Mouse (Mus musculus) hindbrain, postnatal 0 days (tissue): ENCODE measurements at regions not wholly inside any gene's neighbourhood (a gene's known extent, or its start where the extent isn't known, plus 50 kb on each side); places are given as distances from the start of the nearest gene placed in this dataset.

Experiments used
- ATAC-seq: fragments of 200-750 bp; cut with Nextera tagmentation; 2 replicates; pipeline ENCODE4 v1.8.0; 2017; ENCODE audit warnings: mild to moderate bottlenecking, moderate TSS enrichment, moderate library complexity
- DNase-seq: peaks from one replicate; pipeline ENCODE4 v3.0.0-alpha.2; 2015; ENCODE audit warnings: low spot score
- H3K27ac ChIP-seq: fragments of 300-500 bp; sonication (generic); 2 replicates; pipeline ENCODE4 v1.5.1; 2014; ENCODE audit warnings: mild to moderate bottlenecking
- H3K27me3 ChIP-seq: fragments of 300-500 bp; sonication (generic); 2 replicates; pipeline ENCODE4 v1.6.1; 2014; ENCODE audit warnings: low read length, mixed read lengths; ENCODE audit not compliant: insufficient read depth
- H3K36me3 ChIP-seq: fragments of 300-500 bp; sonication (generic); 2 replicates; pipeline ENCODE4 v1.6.1; 2014; ENCODE audit warnings: low read length, mixed read lengths; ENCODE audit not compliant: insufficient read depth
- H3K4me1 ChIP-seq: fragments of 300-500 bp; sonication (generic); 2 replicates; pipeline ENCODE4 v1.6.1; 2014; ENCODE audit warnings: antibody characterized with exemption, low read length, mixed read lengths; ENCODE audit not compliant: insufficient read depth
- H3K4me2 ChIP-seq: fragments of 300-500 bp; sonication (generic); 2 replicates; pipeline ENCODE4 v1.6.1; 2014; ENCODE audit warnings: low read depth, mild to moderate bottlenecking, low read length, moderate library complexity, mixed read lengths
- H3K4me3 ChIP-seq: fragments of 300-500 bp; sonication (generic); 2 replicates; pipeline ENCODE4 v1.5.1; 2014; ENCODE audit warnings: low read length
- H3K9ac ChIP-seq: fragments of 300-500 bp; sonication (generic); replicated peaks from 2 replicates; pipeline ENCODE4 v1.6.1; 2014; ENCODE audit warnings: mild to moderate bottlenecking, low read length, moderate library complexity, mixed read lengths
- H3K9me3 ChIP-seq: fragments of 300-500 bp; sonication (generic); 2 replicates; pipeline ENCODE4 v1.6.1; 2016; ENCODE audit warnings: low read length, mixed read lengths
- CTCF ChIP-seq: IDR thresholded peaks from 2 replicates; pipeline ENCODE4 v1.5.1; 2016; ENCODE audit warnings: antibody characterized with exemption, control low read depth, low read depth
- WGBS: fragments of 180-500 bp; shearing (Covaris S2); extraction: QIAGEN DNeasy Blood & Tissue Kit; methylation state at CpG from one replicate; pipeline ENCODE4 v1.1.7; 2014; 5-methylcytosine and 5-hydroxymethylcytosine counted together

GRCm38 (mm10) chr16:77464623-77465022, 137.3 kb downstream of the Gm11146 start:
- ATAC-seq = no peak
- Histone ChIP-seq H3K4me3 (no peak overlapping the region), H3K9me3 (no peaks in the 10 kb centered on the region), H3K9ac (no peak overlapping the region), H3K36me3 (no peaks in the 10 kb centered on the region), H3K27ac (no peak overlapping the region), H3K4me1 (no peaks in the 10 kb centered on the region), H3K27me3 (no peaks in the 10 kb centered on the region), H3K4me2 (no peak overlapping the region)
- no peak for DNase-seq
- WGBS = 45% methylated on average over 6 of the region's 6 CpGs
- TF ChIP-seq CTCF = no peak

- ATAC-seq = no peak
- no peak for TF ChIP-seq CTCF
Measured at GRCm38 (mm10) chr16:77461922-77462321, 140.0 kb downstream of the Gm11146 start.

GRCm38 (mm10) chr16:77461459-77461858, 140.4 kb downstream of the Gm11146 start:
- Histone ChIP-seq H3K27me3 (no peaks in the 10 kb centered on the region), H3K9me3 (no peaks in the 10 kb centered on the region), H3K27ac (no peak overlapping the region), H3K4me1 (no peaks in the 10 kb centered on the region), H3K4me3 (no peak overlapping the region), H3K4me2 (no peak overlapping the region), H3K36me3 (no peaks in the 10 kb centered on the region), H3K9ac (no peak overlapping the region)
- ATAC-seq (no peak), DNase-seq (peak; percentile 12)
- WGBS = 32% methylated on average over 1 of the region's 1 CpGs
- TF ChIP-seq CTCF = no peak

More at GRCm38 (mm10) chr16:77461922-77462321, 140.0 kb downstream of the Gm11146 start:
- H3K9me3 ChIP-seq = no peaks in the 10 kb centered on the region
- H3K4me1 ChIP-seq = no peaks in the 10 kb centered on the region
- WGBS = 53% methylated on average over 3 of the region's 3 CpGs
- DNase-seq = no peak
- H3K27me3 ChIP-seq = no peaks in the 10 kb centered on the region
- no peaks in the 10 kb centered on the region for H3K36me3 ChIP-seq
- no peak overlapping the region for H3K4me3 ChIP-seq
- no peak overlapping the region for H3K4me2 ChIP-seq
- H3K9ac ChIP-seq = no peak overlapping the region
- H3K27ac ChIP-seq = no peak overlapping the region

- Histone ChIP-seq H3K4me2 (no peak overlapping the region), H3K27ac (no peak overlapping the region), H3K9me3 (no peaks in the 10 kb centered on the region), H3K4me1 (no peaks in the 10 kb centered on the region), H3K36me3 (no peaks in the 10 kb centered on the region), H3K9ac (no peak overlapping the region), H3K4me3 (no peak overlapping the region), H3K27me3 (no peaks in the 10 kb centered on the region)
- no peak for TF ChIP-seq CTCF
- WGBS = 34% methylated on average over 2 of the region's 2 CpGs
- ATAC-seq = no peak
- DNase-seq = peak; percentile 23
Measured at GRCm38 (mm10) chr16:77459651-77460050, 142.2 kb downstream of the Gm11146 start.

- 93% methylated on average over 6 of the region's 6 CpGs for WGBS
- no peaks in the 10 kb centered on the region for H3K36me3 ChIP-seq
- no peak for TF ChIP-seq CTCF
- no peak overlapping the region for H3K27ac ChIP-seq
- H3K9me3 ChIP-seq = no peaks in the 10 kb centered on the region
- H3K9ac ChIP-seq = no peak overlapping the region
- no peaks in the 10 kb centered on the region for H3K27me3 ChIP-seq
- ATAC-seq (no peak), DNase-seq (no peak)
- no peak overlapping the region for H3K4me3 ChIP-seq
- H3K4me1 ChIP-seq = no peaks in the 10 kb centered on the region; the same call in 1 of the 2 replicates
- no peak overlapping the region for H3K4me2 ChIP-seq
Measured at GRCm38 (mm10) chr16:77444647-77445046, 157.2 kb downstream of the Gm11146 start.

GRCm38 (mm10) chr16:77444006-77444405, 157.9 kb downstream of the Gm11146 start:
- H3K27ac ChIP-seq = no peak overlapping the region

GRCm38 (mm10) chr16:77443318-77443717, 158.6 kb downstream of the Gm11146 start:
- Histone ChIP-seq H3K27me3 (no peaks in the 10 kb centered on the region), H3K4me2 (no peak overlapping the region), H3K36me3 (no peaks in the 10 kb centered on the region), H3K4me1 (no peaks in the 10 kb centered on the region; the same call in 1 of the 2 replicates), H3K9ac (no peak overlapping the region), H3K27ac (no peak overlapping the region), H3K4me3 (no peak overlapping the region), H3K9me3 (no peaks in the 10 kb centered on the region)
- ATAC-seq = no peak
- no peak for TF ChIP-seq CTCF
- 79% methylated on average over 5 of the region's 5 CpGs for WGBS
- no peak for DNase-seq

More at GRCm38 (mm10) chr16:77444006-77444405, 157.9 kb downstream of the Gm11146 start:
- peak; percentile 94 for DNase-seq
- H3K9me3 ChIP-seq = no peaks in the 10 kb centered on the region
- peak; percentile 84 for ATAC-seq
- no peaks in the 10 kb centered on the region for H3K27me3 ChIP-seq
- H3K9ac ChIP-seq = no peak overlapping the region
- H3K36me3 ChIP-seq = no peaks in the 10 kb centered on the region
- H3K4me3 ChIP-seq = no peak overlapping the region
- no peaks in the 10 kb centered on the region; the same call in 1 of the 2 replicates for H3K4me1 ChIP-seq
- no peak overlapping the region for H3K4me2 ChIP-seq
- peak; percentile 78 for TF ChIP-seq CTCF
- 20% methylated on average over 4 of the region's 4 CpGs for WGBS
